Mouse (Mus musculus) kidney, adult 11 months (tissue): ENCODE results near the gene Rras2.

Experiments used
- DNase-seq: peaks from one replicate; pipeline ENCODE4 v3.0.0; 2022

The Rras2 gene

GRCm38 (mm10) chr7:114110500-114110899 is 7.1 kb downstream of the Rras2 start:
- no peak for DNase-seq

- DNase-seq, result no peak
Measured at GRCm38 (mm10) chr7:114105886-114106285, 11.7 kb downstream of the Rras2 start.

GRCm38 (mm10) chr7:114103629-114104347 is 13.8 kb downstream of the Rras2 start:
- no peak for DNase-seq

GRCm38 (mm10) chr7:114103152-114103551 is 14.4 kb downstream of the Rras2 start:
- DNase-seq, result no peak

GRCm38 (mm10) chr7:114102609-114103008 is 15.0 kb downstream of the Rras2 start:
- no peak for DNase-seq

GRCm38 (mm10) chr7:114101412-114101811 is 16.2 kb downstream of the Rras2 start:
- DNase-seq, result no peak

- no peak for DNase-seq
Measured at GRCm38 (mm10) chr7:114093548-114094174, 23.9 kb downstream of the Rras2 start.

- DNase-seq, result no peak
Measured at GRCm38 (mm10) chr7:114090892-114091545, 26.6 kb downstream of the Rras2 start.

GRCm38 (mm10) chr7:114090231-114090630 is 27.4 kb downstream of the Rras2 start:
- DNase-seq, result no peak

GRCm38 (mm10) chr7:114088918-114089317 is 28.7 kb downstream of the Rras2 start:
- DNase-seq, result no peak

- no peak for DNase-seq
Measured at GRCm38 (mm10) chr7:114087986-114088385, 29.6 kb downstream of the Rras2 start.

- DNase-seq, result no peak
Measured at GRCm38 (mm10) chr7:114087341-114087740, 30.2 kb downstream of the Rras2 start.

GRCm38 (mm10) chr7:114086021-114086710 is 31.4 kb downstream of the Rras2 start:
- no peak for DNase-seq

- DNase-seq, result no peak
Measured at GRCm38 (mm10) chr7:114083760-114084159, 33.8 kb downstream of the Rras2 start.

- no peak for DNase-seq
Measured at GRCm38 (mm10) chr7:114083088-114083487, 34.5 kb downstream of the Rras2 start.

GRCm38 (mm10) chr7:114081633-114082420 is 35.8 kb downstream of the Rras2 start:
- DNase-seq, result no peak

GRCm38 (mm10) chr7:114080250-114080649 is 37.3 kb downstream of the Rras2 start:
- no peak for DNase-seq

- DNase-seq, result no peak
Measured at GRCm38 (mm10) chr7:114079343-114079742, 38.2 kb downstream of the Rras2 start.

- DNase-seq, result no peak
Measured at GRCm38 (mm10) chr7:114074595-114074994, 43.0 kb downstream of the Rras2 start.

GRCm38 (mm10) chr7:114074133-114074532 is 43.4 kb downstream of the Rras2 start:
- peak; percentile 44 for DNase-seq

GRCm38 (mm10) chr7:114071851-114072616 is 45.5 kb downstream of the Rras2 start:
- DNase-seq, result no peak

GRCm38 (mm10) chr7:114071395-114071794 is 46.2 kb downstream of the Rras2 start:
- DNase-seq, result no peak
